Mouse (Mus musculus) neural tube, embryonic 14.5 days (tissue): ENCODE measurements around the gene Slc9a1. TPM values are rescaled to one million over a fixed set of nuclear protein-coding genes. Genes with fewer than 3 reads are reported as not detected.

ENCODE experiments used
- ATAC-seq: fragments of 200-750 bp; cut with Nextera tagmentation; 2 replicates; pipeline ENCODE4 v1.8.0; 2017; ENCODE audit warnings: low read depth, mild to moderate bottlenecking, moderate TSS enrichment, moderate library complexity
- H3K27ac ChIP-seq: fragments of 300-500 bp; sonication (generic); 2 replicates; pipeline ENCODE4 v1.5.1; 2014; ENCODE audit warnings: low read depth, mild to moderate bottlenecking, control low read depth, low read length, moderate library complexity, mixed read lengths
- H3K27me3 ChIP-seq: fragments of 300-500 bp; sonication (generic); 2 replicates; pipeline ENCODE4 v1.6.1; 2014; ENCODE audit warnings: low read length; ENCODE audit not compliant: control insufficient read depth, insufficient read depth
- H3K36me3 ChIP-seq: fragments of 300-500 bp; sonication (generic); 2 replicates; pipeline ENCODE4 v1.6.1; 2014; ENCODE audit warnings: low read length, mixed read lengths; ENCODE audit not compliant: control insufficient read depth, insufficient read depth
- H3K4me1 ChIP-seq: fragments of 300-500 bp; sonication (generic); 2 replicates; pipeline ENCODE4 v1.6.1; 2014; ENCODE audit warnings: low read length; ENCODE audit not compliant: control insufficient read depth, insufficient read depth
- H3K4me2 ChIP-seq: fragments of 300-500 bp; sonication (generic); 2 replicates; pipeline ENCODE4 v1.6.1; 2014; ENCODE audit warnings: mild to moderate bottlenecking, low read depth, low read length, control low read depth
- H3K4me3 ChIP-seq: fragments of 300-500 bp; sonication (generic); 2 replicates; pipeline ENCODE4 v1.5.1; 2014; ENCODE audit warnings: low read depth, low read length, control low read depth, mixed read lengths
- H3K9ac ChIP-seq: fragments of 300-500 bp; sonication (generic); replicated peaks from 2 replicates; pipeline ENCODE4 v1.6.1; 2014; ENCODE audit warnings: low read depth, mild to moderate bottlenecking, control low read depth, low read length, mixed read lengths
- H3K9me3 ChIP-seq: fragments of 300-500 bp; sonication (generic); 2 replicates; pipeline ENCODE4 v1.6.1; 2016; ENCODE audit warnings: low read length; ENCODE audit not compliant: control insufficient read depth
- WGBS: fragments of 180-500 bp; shearing (Covaris S2); extraction: QIAGEN DNeasy Blood & Tissue Kit; methylation state at CpG from one replicate; pipeline ENCODE4 v1.1.7; 2014; 5-methylcytosine and 5-hydroxymethylcytosine counted together
- polyA plus RNA-seq: library from polyadenylated mRNA; unstranded; fragments of >200 nt; fragmentation: Nextera tagmentation; extraction: Ambion mirVana; gene quantifications from 2 replicates; pipeline ENCODE4 v1.2.1, GENCODE M21; 2014

The Slc9a1 gene
- polyA plus RNA-seq, 1 experiment from 2014 or later, result 8.0 TPM

DNA sequence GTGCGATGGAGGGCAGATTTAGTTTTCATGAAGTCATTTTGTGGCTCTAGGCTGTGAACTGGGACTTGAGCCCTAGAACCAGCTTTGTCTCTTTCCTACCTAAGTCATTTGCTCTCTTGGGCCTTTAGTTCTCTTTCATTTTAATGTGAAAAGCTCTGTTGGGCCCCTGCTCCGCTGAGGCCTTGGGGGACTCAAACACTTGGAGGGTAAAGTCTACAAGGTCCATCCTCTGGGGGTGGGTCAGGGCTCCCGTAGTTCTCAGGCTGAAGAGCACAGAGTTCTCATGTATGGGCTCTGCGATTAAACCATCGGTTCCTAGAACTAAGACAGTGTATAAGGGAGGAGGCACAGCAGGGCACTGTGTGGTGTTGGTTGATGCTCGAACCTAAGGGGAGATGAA lies 11.0 kb downstream of the Slc9a1 start:
- Histone ChIP-seq H3K4me1 (peaks cover 20% of the 10 kb centered on the region; the same call in 1 of the 2 replicates), H3K36me3 (no peaks in the 10 kb centered on the region), H3K9ac (no peak overlapping the region), H3K9me3 (no peaks in the 10 kb centered on the region), H3K27me3 (no peaks in the 10 kb centered on the region), H3K4me3 (no peak overlapping the region), H3K4me2 (no peak overlapping the region), H3K27ac (no peak overlapping the region)
- no peak for ATAC-seq
- 61% methylated on average over 6 of the region's 6 CpGs for WGBS

GRCm38 (mm10) chr4:133381141-133381540 lies 11.6 kb downstream of the Slc9a1 start:
- no peak for ATAC-seq
- no peaks in the 10 kb centered on the region for H3K9me3 ChIP-seq
- H3K27me3 ChIP-seq, result no peaks in the 10 kb centered on the region
- H3K9ac ChIP-seq, result no peak overlapping the region
- no peak overlapping the region for H3K4me2 ChIP-seq
- H3K4me1 ChIP-seq, result peaks cover 20% of the 10 kb centered on the region; the same call in 1 of the 2 replicates
- no peaks in the 10 kb centered on the region for H3K36me3 ChIP-seq
- 86% methylated on average over 8 of the region's 8 CpGs for WGBS
- H3K27ac ChIP-seq, result no peak overlapping the region
- no peak overlapping the region for H3K4me3 ChIP-seq

- Histone ChIP-seq H3K9ac (no peak overlapping the region), H3K27ac (no peak overlapping the region), H3K27me3 (no peaks in the 10 kb centered on the region), H3K4me3 (no peak overlapping the region), H3K4me1 (no peaks in the 10 kb centered on the region), H3K36me3 (no peaks in the 10 kb centered on the region), H3K9me3 (no peaks in the 10 kb centered on the region), H3K4me2 (no peak overlapping the region)
- no peak for ATAC-seq
- WGBS, result 75% methylated on average over 7 of the region's 7 CpGs
These were observed 16.7 kb downstream of the Slc9a1 start for GRCm38 (mm10) chr4:133386061-133386797.

DNA sequence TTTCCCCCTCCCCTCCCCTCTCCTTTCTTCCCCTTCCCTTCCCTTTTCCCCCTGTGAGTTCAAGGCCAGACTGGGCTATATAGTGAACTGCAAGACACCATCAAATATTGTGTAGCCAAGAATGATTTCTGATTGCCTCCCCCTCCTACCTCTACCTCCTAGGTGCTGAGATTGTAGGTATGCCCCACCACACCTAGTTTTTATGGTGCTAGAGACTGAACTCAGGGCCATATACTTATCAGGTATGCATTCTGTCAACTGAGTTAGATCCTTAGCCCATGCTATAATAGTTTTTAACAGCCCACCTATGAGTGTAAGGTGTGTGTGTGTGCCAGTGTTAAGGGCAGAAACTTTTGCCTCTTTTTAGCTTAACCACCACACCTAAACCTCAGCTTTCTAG lies 17.5 kb downstream of the Slc9a1 start:
- Histone ChIP-seq H3K4me1 (no peaks in the 10 kb centered on the region), H3K27me3 (no peaks in the 10 kb centered on the region), H3K9ac (no peak overlapping the region), H3K9me3 (no peaks in the 10 kb centered on the region), H3K4me3 (no peak overlapping the region), H3K27ac (no peak overlapping the region), H3K4me2 (no peak overlapping the region), H3K36me3 (no peaks in the 10 kb centered on the region)
- ATAC-seq, result no peak

GRCm38 (mm10) chr4:133388781-133389552 lies 19.5 kb downstream of the Slc9a1 start:
- 79% methylated on average over 16 of the region's 16 CpGs for WGBS

DNA sequence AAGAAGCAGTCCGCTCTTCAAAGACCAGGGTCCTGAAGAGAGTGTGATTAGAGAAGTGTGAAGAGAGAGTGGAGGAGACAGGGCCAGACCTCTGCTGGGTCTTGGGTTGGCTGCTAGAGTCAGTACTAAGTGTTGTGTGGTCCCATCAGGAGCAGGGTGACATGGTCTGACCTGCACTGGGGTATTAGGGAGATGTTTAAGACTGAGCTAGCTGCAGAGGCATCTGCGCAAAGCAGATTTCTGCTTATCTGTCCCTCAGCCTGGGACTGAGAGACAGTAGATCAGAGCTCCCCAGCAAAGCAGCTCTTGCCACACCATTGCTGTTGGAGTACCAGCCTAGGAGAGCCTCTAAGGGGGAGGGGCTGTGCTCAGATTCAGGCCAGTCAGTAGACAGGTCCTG lies 20.5 kb downstream of the Slc9a1 start:
- Histone ChIP-seq H3K27ac (no peak overlapping the region), H3K9ac (no peak overlapping the region), H3K4me3 (no peak overlapping the region), H3K36me3 (no peaks in the 10 kb centered on the region), H3K27me3 (no peaks in the 10 kb centered on the region), H3K9me3 (no peaks in the 10 kb centered on the region), H3K4me1 (peaks cover 2% of the 10 kb centered on the region), H3K4me2 (no peak overlapping the region)
- WGBS, result 91% methylated on average over 2 of the region's 2 CpGs
- ATAC-seq, result no peak

More at GRCm38 (mm10) chr4:133388781-133389552, 19.5 kb downstream of the Slc9a1 start:
- no peaks in the 10 kb centered on the region for H3K36me3 ChIP-seq
- no peaks in the 10 kb centered on the region for H3K9me3 ChIP-seq
- no peak for ATAC-seq
- H3K4me1 ChIP-seq, result no peaks in the 10 kb centered on the region
- H3K27ac ChIP-seq, result no peak overlapping the region
- H3K4me2 ChIP-seq, result no peak overlapping the region
- no peak overlapping the region for H3K9ac ChIP-seq
- H3K4me3 ChIP-seq, result no peak overlapping the region
- no peaks in the 10 kb centered on the region for H3K27me3 ChIP-seq

DNA sequence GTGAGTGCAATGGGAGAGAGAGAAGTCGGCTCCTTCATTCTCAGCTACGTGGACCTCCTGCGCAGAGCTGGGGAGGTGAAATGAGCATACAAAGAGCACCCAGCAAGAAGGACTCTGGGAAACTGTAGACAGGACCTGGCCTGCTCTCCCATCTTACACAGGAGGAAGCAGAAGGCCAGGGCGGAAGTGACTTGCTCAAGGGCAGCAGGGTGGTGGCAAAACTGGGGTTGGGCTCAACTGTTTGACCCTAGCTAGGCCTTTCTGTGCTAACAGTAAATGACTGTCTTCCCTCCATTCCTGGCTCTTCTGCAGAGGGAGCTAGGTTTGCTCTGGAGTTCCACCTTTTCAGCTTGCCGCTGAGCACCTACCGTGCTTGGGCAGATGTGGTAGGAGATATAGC lies 21.1 kb downstream of the Slc9a1 start:
- H3K9ac ChIP-seq, result no peak overlapping the region
- no peak overlapping the region for H3K4me3 ChIP-seq
- whole genome bisulfite sequencing, result 95% methylated on average over 6 of the region's 6 CpGs
- H3K4me1 ChIP-seq, result peaks cover 4% of the 10 kb centered on the region
- no peaks in the 10 kb centered on the region for H3K27me3 ChIP-seq
- no peak overlapping the region for H3K4me2 ChIP-seq
- H3K27ac ChIP-seq, result no peak overlapping the region
- no peaks in the 10 kb centered on the region for H3K36me3 ChIP-seq
- ATAC-seq, result no peak
- H3K9me3 ChIP-seq, result no peaks in the 10 kb centered on the region

GRCm38 (mm10) chr4:133391185-133392040 lies 21.9 kb downstream of the Slc9a1 start:
- 79% methylated on average over 18 of the region's 18 CpGs for WGBS
- Histone ChIP-seq H3K9ac (no peak overlapping the region), H3K4me3 (no peak overlapping the region), H3K27ac (no peak overlapping the region), H3K9me3 (no peaks in the 10 kb centered on the region), H3K4me1 (peaks cover 9% of the 10 kb centered on the region), H3K4me2 (no peak overlapping the region), H3K27me3 (no peaks in the 10 kb centered on the region), H3K36me3 (no peaks in the 10 kb centered on the region)
- no peak for ATAC-seq
